Mouse (Mus musculus) kidney, embryonic 16.5 days (tissue): Measurements from ENCODE around the gene Actr3b. TPM values are rescaled to one million over a fixed set of nuclear protein-coding genes. Genes with fewer than 3 reads are reported as not detected.

Source experiments
- ATAC-seq: fragments of 200-750 bp; cut with Nextera tagmentation; 2 replicates; pipeline ENCODE4 v1.8.0; 2017; ENCODE audit warnings: moderate TSS enrichment; ENCODE audit not compliant: low FRiP score, low TSS enrichment
- H3K27ac ChIP-seq: fragments of 300-500 bp; sonication (generic); 2 replicates; pipeline ENCODE4 v1.5.1; 2014; ENCODE audit warnings: low read length
- H3K27me3 ChIP-seq: fragments of 300-500 bp; sonication (generic); 2 replicates; pipeline ENCODE4 v1.6.1; 2014; ENCODE audit warnings: low read length, control low read depth, mixed read lengths; ENCODE audit not compliant: insufficient read depth
- H3K36me3 ChIP-seq: fragments of 300-500 bp; sonication (generic); 2 replicates; pipeline ENCODE4 v1.6.1; 2014; ENCODE audit warnings: low read length, control low read depth, mixed read lengths; ENCODE audit not compliant: insufficient read depth
- H3K4me1 ChIP-seq: fragments of 300-500 bp; sonication (generic); 2 replicates; pipeline ENCODE4 v1.6.1; 2014; ENCODE audit warnings: low read length, control low read depth, mixed read lengths; ENCODE audit not compliant: insufficient read depth
- H3K4me2 ChIP-seq: fragments of 300-500 bp; sonication (generic); replicated peaks from 2 replicates; pipeline ENCODE4 v1.6.1; 2014; ENCODE audit warnings: low read depth, low read length
- H3K4me3 ChIP-seq: fragments of 300-500 bp; sonication (generic); 2 replicates; pipeline ENCODE4 v1.5.1; 2014; ENCODE audit warnings: mild to moderate bottlenecking, low read length
- H3K9ac ChIP-seq: fragments of 300-500 bp; sonication (generic); replicated peaks from 2 replicates; pipeline ENCODE4 v1.6.1; 2014; ENCODE audit warnings: low read length
- H3K9me3 ChIP-seq: fragments of 300-500 bp; sonication (generic); 2 replicates; pipeline ENCODE4 v1.6.1; 2016; ENCODE audit warnings: low read length, control low read depth
- WGBS: fragments of 180-500 bp; shearing (Covaris S2); extraction: QIAGEN DNeasy Blood & Tissue Kit; methylation state at CpG from one replicate; pipeline ENCODE4 v1.1.7; 2014; 5-methylcytosine and 5-hydroxymethylcytosine counted together
- polyA plus RNA-seq: library from polyadenylated mRNA; unstranded; fragments of >200 nt; fragmentation: Nextera tagmentation; extraction: Ambion mirVana; gene quantifications from 2 replicates; pipeline ENCODE4 v1.2.1, GENCODE M21; 2015

Gene Actr3b
- polyA plus RNA-seq, 1 experiment from 2014 or later = 6.2 TPM

GRCm38 (mm10) chr5:25830802-25831201 is 71.0 kb downstream of the Actr3b start:
- H3K9ac ChIP-seq = no peak overlapping the region
- H3K4me2 ChIP-seq = no peak overlapping the region
- H3K9me3 ChIP-seq = no peaks in the 10 kb centered on the region
- ATAC-seq = no peak
- H3K27me3 ChIP-seq = no peaks in the 10 kb centered on the region
- H3K27ac ChIP-seq = no peak overlapping the region
- no peak overlapping the region for H3K4me3 ChIP-seq
- 74% methylated on average over 3 of the region's 3 CpGs for WGBS
- no peaks in the 10 kb centered on the region for H3K4me1 ChIP-seq
- no peaks in the 10 kb centered on the region for H3K36me3 ChIP-seq

GRCm38 (mm10) chr5:25831624-25832023 is 71.8 kb downstream of the Actr3b start:
- WGBS = 75% methylated on average over 5 of the region's 5 CpGs
- Histone ChIP-seq H3K4me3 (no peak overlapping the region), H3K4me1 (no peaks in the 10 kb centered on the region), H3K36me3 (no peaks in the 10 kb centered on the region), H3K27me3 (no peaks in the 10 kb centered on the region), H3K9me3 (no peaks in the 10 kb centered on the region), H3K9ac (no peak overlapping the region), H3K27ac (no peak overlapping the region), H3K4me2 (no peak overlapping the region)
- peak; percentile 59; the same call in 1 of the 2 replicates for ATAC-seq

- 34% methylated on average over 4 of the region's 4 CpGs for WGBS
- H3K9me3 ChIP-seq = no peaks in the 10 kb centered on the region
- H3K4me2 ChIP-seq = no peak overlapping the region
- no peak overlapping the region for H3K9ac ChIP-seq
- H3K27me3 ChIP-seq = no peaks in the 10 kb centered on the region
- peak; percentile 46; the same call in 1 of the 2 replicates for ATAC-seq
- H3K27ac ChIP-seq = no peak overlapping the region
- no peak overlapping the region for H3K4me3 ChIP-seq
- H3K4me1 ChIP-seq = no peaks in the 10 kb centered on the region
- H3K36me3 ChIP-seq = no peaks in the 10 kb centered on the region
Measured at GRCm38 (mm10) chr5:25839400-25839799, 79.6 kb downstream of the Actr3b start.

GRCm38 (mm10) chr5:25846558-25846957 is 86.8 kb downstream of the Actr3b start:
- no peaks in the 10 kb centered on the region for H3K4me1 ChIP-seq
- WGBS = 87% methylated on average over 6 of the region's 6 CpGs
- ATAC-seq = no peak
- H3K27me3 ChIP-seq = no peaks in the 10 kb centered on the region
- no peaks in the 10 kb centered on the region for H3K36me3 ChIP-seq
- H3K4me2 ChIP-seq = no peak overlapping the region
- H3K9me3 ChIP-seq = no peaks in the 10 kb centered on the region
- no peak overlapping the region for H3K9ac ChIP-seq
- no peak overlapping the region for H3K4me3 ChIP-seq
- H3K27ac ChIP-seq = no peak overlapping the region

- no peak overlapping the region for H3K4me3 ChIP-seq
- H3K9ac ChIP-seq = no peak overlapping the region
- no peaks in the 10 kb centered on the region for H3K9me3 ChIP-seq
- no peaks in the 10 kb centered on the region for H3K4me1 ChIP-seq
- ATAC-seq = no peak
- no peak overlapping the region for H3K27ac ChIP-seq
- H3K36me3 ChIP-seq = no peaks in the 10 kb centered on the region
- no peaks in the 10 kb centered on the region for H3K27me3 ChIP-seq
- WGBS = 88% methylated on average over 7 of the region's 7 CpGs
- no peak overlapping the region for H3K4me2 ChIP-seq
Measured at GRCm38 (mm10) chr5:25847154-25847553, 87.4 kb downstream of the Actr3b start.

- Histone ChIP-seq H3K36me3 (no peaks in the 10 kb centered on the region), H3K9me3 (no peaks in the 10 kb centered on the region), H3K27ac (no peak overlapping the region), H3K4me1 (no peaks in the 10 kb centered on the region), H3K4me2 (no peak overlapping the region), H3K4me3 (no peak overlapping the region), H3K9ac (no peak overlapping the region), H3K27me3 (no peaks in the 10 kb centered on the region)
- peak; percentile 62; the same call in 1 of the 2 replicates for ATAC-seq
- WGBS = 55% methylated on average over 9 of the region's 9 CpGs
Measured at GRCm38 (mm10) chr5:25848058-25848457, 88.3 kb downstream of the Actr3b start.

GRCm38 (mm10) chr5:25866201-25866600 is 106.4 kb downstream of the Actr3b start:
- Histone ChIP-seq H3K4me1 (peaks cover 3% of the 10 kb centered on the region; the same call in 1 of the 2 replicates), H3K9ac (no peak overlapping the region), H3K4me3 (no peak overlapping the region), H3K4me2 (no peak overlapping the region), H3K9me3 (no peaks in the 10 kb centered on the region; the same call in 1 of the 2 replicates), H3K27ac (no peak overlapping the region), H3K36me3 (no peaks in the 10 kb centered on the region), H3K27me3 (no peaks in the 10 kb centered on the region)
- 78% methylated on average over 3 of the region's 3 CpGs for WGBS
- ATAC-seq = no peak

GRCm38 (mm10) chr5:25869880-25870279 is 110.1 kb downstream of the Actr3b start:
- ATAC-seq = no peak; the same call in 1 of the 2 replicates
- Histone ChIP-seq H3K4me2 (no peak overlapping the region), H3K36me3 (no peaks in the 10 kb centered on the region), H3K9me3 (no peaks in the 10 kb centered on the region; the same call in 1 of the 2 replicates), H3K27me3 (no peaks in the 10 kb centered on the region), H3K27ac (no peak overlapping the region), H3K4me3 (no peak overlapping the region), H3K9ac (peak overlapping the region; percentile 40; the same call in 1 of the 2 replicates), H3K4me1 (peaks cover 3% of the 10 kb centered on the region; the same call in 1 of the 2 replicates)
- 44% methylated on average over 8 of the region's 8 CpGs for WGBS

- Histone ChIP-seq H3K4me1 (peaks cover 3% of the 10 kb centered on the region; the same call in 1 of the 2 replicates), H3K9me3 (no peaks in the 10 kb centered on the region; the same call in 1 of the 2 replicates), H3K27ac (no peak overlapping the region), H3K36me3 (no peaks in the 10 kb centered on the region), H3K27me3 (no peaks in the 10 kb centered on the region), H3K4me2 (no peak overlapping the region), H3K9ac (no peak overlapping the region), H3K4me3 (no peak overlapping the region)
- 60% methylated on average over 3 of the region's 3 CpGs for WGBS
- ATAC-seq = no peak
Measured at GRCm38 (mm10) chr5:25870632-25871031, 110.8 kb downstream of the Actr3b start.

- WGBS = 92% methylated on average over 12 of the region's 12 CpGs
- Histone ChIP-seq H3K9me3 (no peaks in the 10 kb centered on the region; the same call in 1 of the 2 replicates), H3K4me2 (no peak overlapping the region), H3K27me3 (no peaks in the 10 kb centered on the region), H3K27ac (no peak overlapping the region), H3K9ac (no peak overlapping the region), H3K36me3 (no peaks in the 10 kb centered on the region), H3K4me1 (peaks cover 3% of the 10 kb centered on the region; the same call in 1 of the 2 replicates), H3K4me3 (no peak overlapping the region)
- ATAC-seq = no peak
Measured at GRCm38 (mm10) chr5:25871342-25872023, 111.7 kb downstream of the Actr3b start.
